Mouse (Mus musculus) liver, embryonic 13.5 days (tissue): ENCODE measurements around the gene Wdr46. TPM values are rescaled to one million over a fixed set of nuclear protein-coding genes. Genes with fewer than 3 reads are reported as not detected.
"Not testable (repeated sequence)": the region's sequence is repeated elsewhere in the genome, so short reads cannot be mapped to it uniquely, and the experiment has no call there.

ENCODE experiments used
- ATAC-seq: fragments of 200-750 bp; cut with Nextera tagmentation; 2 replicates; pipeline ENCODE4 v1.8.0; 2017; ENCODE audit warnings: low read depth, mild to moderate bottlenecking, moderate number of reproducible peaks, moderate library complexity
- DNase-seq: peaks from one replicate; pipeline ENCODE4 v3.0.0; 2022
- H3K27ac ChIP-seq: fragments of 300-500 bp; sonication (generic); 2 replicates; pipeline ENCODE4 v1.5.1; 2015; ENCODE audit warnings: moderate library complexity, mild to moderate bottlenecking, inconsistent platforms
- H3K27me3 ChIP-seq: fragments of 300-500 bp; sonication (generic); 2 replicates; pipeline ENCODE4 v1.6.1; 2015; ENCODE audit warnings: mild to moderate bottlenecking, inconsistent platforms
- H3K36me3 ChIP-seq: fragments of 300-500 bp; sonication (generic); 2 replicates; pipeline ENCODE4 v1.6.1; 2015; ENCODE audit warnings: mild to moderate bottlenecking, inconsistent platforms
- H3K4me1 ChIP-seq: fragments of 300-500 bp; sonication (generic); replicated peaks from 2 replicates; pipeline ENCODE4 v1.6.1; 2015; ENCODE audit warnings: inconsistent platforms
- H3K4me2 ChIP-seq: fragments of 300-500 bp; sonication (generic); 2 replicates; pipeline ENCODE4 v1.6.1; 2015; ENCODE audit warnings: inconsistent platforms, mild to moderate bottlenecking, moderate library complexity
- H3K4me3 ChIP-seq: fragments of 300-500 bp; sonication (generic); replicated peaks from 2 replicates; pipeline ENCODE4 v1.5.1; 2015; ENCODE audit warnings: mild to moderate bottlenecking, inconsistent platforms
- H3K9ac ChIP-seq: fragments of 300-500 bp; sonication (generic); 2 replicates; pipeline ENCODE4 v1.6.1; 2015; ENCODE audit warnings: mild to moderate bottlenecking, inconsistent platforms
- H3K9me3 ChIP-seq: fragments of 300-500 bp; sonication (generic); replicated peaks from 2 replicates; pipeline ENCODE4 v1.6.1; 2016; ENCODE audit warnings: inconsistent platforms
- WGBS: fragments of 180-500 bp; shearing (Covaris S2); methylation state at CpG from one replicate; pipeline ENCODE4 v1.1.7; 2015; ENCODE audit not compliant: insufficient replicate concordance; 5-methylcytosine and 5-hydroxymethylcytosine counted together
- polyA plus RNA-seq: library from polyadenylated mRNA; unstranded; fragments of >200 nt; fragmentation: Nextera tagmentation; extraction: Ambion mirVana; gene quantifications from 2 replicates; pipeline ENCODE4 v1.2.1, GENCODE M21; 2015

Wdr46 gene
- polyA plus RNA-seq: 30.1 and 34.9 TPM in 2 replicates

DNA sequence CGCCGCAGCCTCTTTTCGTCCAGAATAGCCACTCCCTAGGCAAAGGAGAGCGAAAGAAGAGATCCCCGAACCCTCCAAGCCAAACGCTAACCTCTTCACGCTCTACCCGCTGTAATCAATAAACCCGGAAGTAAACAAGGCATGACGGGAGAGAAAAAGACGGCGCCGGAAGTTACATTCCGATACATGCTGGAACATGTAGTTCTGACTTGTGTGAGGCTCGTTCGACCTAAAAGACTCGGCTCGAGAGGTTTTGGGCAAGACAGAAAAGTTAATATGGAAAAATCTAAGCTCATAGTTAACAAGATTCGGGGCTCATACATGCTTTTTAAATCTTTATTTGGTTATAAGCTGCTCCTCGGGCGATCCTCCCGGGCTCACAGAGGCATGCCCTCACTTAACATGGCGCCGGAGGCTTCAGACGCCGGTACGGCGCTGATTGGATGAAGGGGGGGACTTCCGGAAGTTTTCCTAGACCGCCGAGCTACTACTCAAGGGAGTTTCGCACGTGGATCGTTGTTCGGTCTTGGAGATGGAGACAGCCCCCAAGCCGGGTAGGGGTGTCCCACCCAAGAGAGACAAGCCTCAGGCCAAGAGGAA is at the start of gene Wdr46, which contains the start of gene Pfdn6:
Gene Wdr46, plus strand, starts transcription at position 455 of the 600 bp plus-strand sequence.
Gene Pfdn6, minus strand, starts transcription at position 138 of the 600 bp plus-strand sequence.
- Histone ChIP-seq H3K27me3 (no peaks in the 10 kb centered on the region), H3K4me3 (peak within 1 kb of the TSS; percentile 79), H3K4me2 (peak within 1 kb of the TSS; percentile 84), H3K9me3 (no peaks in the 10 kb centered on the region), H3K36me3 (peaks cover 66% of the 10 kb centered on the region), H3K9ac (peak within 1 kb of the TSS; percentile 86), H3K4me1 (peaks cover 36% of the 10 kb centered on the region), H3K27ac (peak within 1 kb of the TSS; percentile 70)
- under 1% methylated on average over 36 of the region's 36 CpGs for WGBS
- DNase-seq: peak; percentile 85
- peak; percentile 87 for ATAC-seq

DNA sequence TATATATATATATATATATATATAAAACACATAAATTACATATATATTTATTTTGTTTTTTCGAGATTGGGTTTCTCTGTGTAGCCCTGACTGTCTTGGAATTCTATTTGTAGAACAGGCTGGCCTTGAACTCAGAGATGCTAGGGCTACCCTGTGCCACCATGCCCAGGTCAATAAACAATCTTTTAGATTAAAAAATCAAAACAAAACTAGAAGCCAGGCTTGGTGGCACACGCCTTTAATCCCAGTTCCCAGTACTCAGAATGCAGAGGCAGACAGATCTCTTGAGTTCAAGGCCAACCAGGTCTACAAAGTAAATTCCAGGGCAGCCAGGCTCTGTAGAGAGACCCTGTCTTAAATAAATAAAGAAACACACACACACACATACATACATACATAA is 49.1 kb upstream of the Wdr46 start:
- no peaks in the 10 kb centered on the region for H3K9me3 ChIP-seq
- H3K36me3 ChIP-seq: peaks cover 12% of the 10 kb centered on the region
- no peak overlapping the region for H3K9ac ChIP-seq
- peak overlapping the region; percentile 23; the same call in 1 of the 2 replicates for H3K4me2 ChIP-seq
- H3K4me1 ChIP-seq: peaks cover 27% of the 10 kb centered on the region
- no peak for DNase-seq
- H3K27ac ChIP-seq: no peak overlapping the region
- no peaks in the 10 kb centered on the region for H3K27me3 ChIP-seq
- no peak for ATAC-seq
- 57% methylated on average over 2 of the region's 2 CpGs for WGBS
- H3K4me3 ChIP-seq: no peak overlapping the region

DNA sequence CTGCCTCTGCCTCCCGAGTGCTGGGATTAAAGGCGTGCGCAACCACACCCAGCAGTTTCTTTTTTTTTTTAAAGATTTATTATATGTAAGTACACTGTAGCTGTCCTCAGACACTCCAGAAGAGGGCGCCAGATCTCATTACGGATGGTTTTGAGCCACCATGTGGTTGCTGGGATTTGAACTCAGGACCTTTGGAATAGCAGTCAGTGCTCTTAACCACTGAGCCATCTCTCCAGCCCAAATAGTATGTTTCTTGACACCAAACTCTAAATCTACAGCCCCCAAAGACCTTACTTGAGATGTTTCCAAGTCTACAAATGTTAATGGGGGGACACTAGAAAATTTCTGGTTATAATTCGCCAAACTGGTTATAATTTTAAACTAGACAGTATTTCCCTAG is 48.6 kb upstream of the Wdr46 start:
- not testable (repeated sequence) for H3K27ac ChIP-seq, H3K9ac ChIP-seq, DNase-seq, H3K4me2 ChIP-seq, H3K9me3 ChIP-seq, H3K36me3 ChIP-seq, H3K27me3 ChIP-seq, ATAC-seq, H3K4me3 ChIP-seq
- 56% methylated on average over 6 of the region's 6 CpGs for WGBS
- peaks cover 29% of the 10 kb centered on the region for H3K4me1 ChIP-seq

DNA sequence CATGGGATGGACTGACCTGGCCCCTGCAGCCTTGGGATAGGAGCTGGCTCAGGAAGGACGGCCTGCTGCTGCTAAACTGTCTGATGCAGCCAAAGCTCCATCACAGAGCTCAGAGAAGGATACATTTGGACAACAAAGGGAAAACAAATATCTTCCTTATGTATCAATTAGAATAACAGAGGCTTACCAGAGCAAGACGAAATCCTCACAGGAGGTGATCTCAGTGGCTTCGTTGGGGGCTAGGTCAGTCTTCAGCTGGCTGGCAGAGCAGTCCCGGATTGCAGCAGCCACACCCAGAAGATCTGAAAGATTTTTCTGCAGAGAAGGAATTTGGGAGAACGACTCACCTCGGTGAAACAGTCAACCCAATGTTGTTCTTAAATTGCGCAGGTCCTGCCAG is 48.0 kb upstream of the Wdr46 start:
- no peak overlapping the region for H3K4me3 ChIP-seq
- H3K4me1 ChIP-seq: peaks cover 28% of the 10 kb centered on the region
- WGBS: 40% methylated on average over 7 of the region's 7 CpGs
- no peak overlapping the region for H3K27ac ChIP-seq
- H3K27me3 ChIP-seq: no peaks in the 10 kb centered on the region
- H3K36me3 ChIP-seq: peaks cover 4% of the 10 kb centered on the region; the same call in 1 of the 2 replicates
- no peak for ATAC-seq
- H3K9ac ChIP-seq: no peak overlapping the region
- no peaks in the 10 kb centered on the region for H3K9me3 ChIP-seq
- H3K4me2 ChIP-seq: no peak overlapping the region
- no peak for DNase-seq

DNA sequence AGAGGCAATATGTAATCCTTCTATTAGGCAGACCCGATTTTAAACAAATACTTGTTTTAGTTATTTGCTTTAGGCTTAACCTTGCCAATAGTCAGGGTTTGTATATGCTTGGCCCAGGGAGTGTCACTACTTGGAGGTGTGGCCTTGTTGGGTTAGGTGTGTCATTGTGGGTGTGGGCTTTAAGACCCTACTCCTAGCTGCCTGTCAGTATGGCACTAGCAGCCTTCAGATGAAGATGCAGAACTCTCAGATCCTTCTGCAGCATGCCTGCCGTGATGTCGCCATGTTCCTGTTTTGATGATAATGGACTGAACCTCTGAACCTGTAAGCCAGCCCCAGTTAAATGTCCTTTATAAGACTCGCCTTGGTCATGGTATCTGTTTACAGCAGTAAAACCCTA is 47.4 kb upstream of the Wdr46 start:
- H3K9me3 ChIP-seq, H3K27me3 ChIP-seq, H3K27ac ChIP-seq, H3K9ac ChIP-seq, ATAC-seq, H3K36me3 ChIP-seq, H3K4me3 ChIP-seq, H3K4me2 ChIP-seq, DNase-seq: not testable (repeated sequence)
- peaks cover 28% of the 10 kb centered on the region for H3K4me1 ChIP-seq
- WGBS: 69% methylated on average over 4 of the region's 4 CpGs

DNA sequence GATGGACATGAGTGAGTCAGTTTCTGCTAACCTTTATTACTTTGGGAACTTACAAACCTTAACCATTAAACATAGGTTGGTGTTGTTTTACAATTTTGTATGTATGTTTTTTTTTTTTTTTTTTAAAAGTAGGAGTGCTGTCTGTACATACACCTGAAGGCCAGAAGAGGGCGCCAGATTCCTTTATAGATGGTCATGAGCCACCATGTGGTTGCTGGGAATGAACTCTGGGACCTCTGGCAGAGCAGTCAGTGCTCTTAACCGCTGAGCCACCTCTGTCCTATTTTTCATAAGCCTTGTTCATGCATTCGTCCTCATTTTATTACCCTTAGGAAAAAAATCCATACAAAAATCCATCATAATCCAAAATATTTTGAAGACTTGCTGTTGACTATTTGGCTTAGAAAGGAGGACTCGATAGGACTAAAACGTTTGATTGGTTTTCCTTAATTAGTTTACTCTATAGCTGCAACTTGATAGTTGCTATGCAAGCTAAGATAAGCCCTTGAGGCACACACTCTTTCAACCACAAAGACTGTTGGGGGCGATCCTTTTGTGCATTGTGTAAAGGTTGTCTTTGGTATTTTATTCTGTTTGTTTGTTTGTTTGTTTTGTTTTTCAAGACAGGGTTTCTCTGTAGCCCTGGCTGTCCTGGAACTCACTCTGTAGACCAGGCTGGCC is 43.2 kb upstream of the Wdr46 start:
- no peak overlapping the region for H3K4me3 ChIP-seq
- no peak overlapping the region for H3K9ac ChIP-seq
- 11% methylated on average over 6 of the region's 6 CpGs for WGBS
- no peaks in the 10 kb centered on the region for H3K36me3 ChIP-seq
- ATAC-seq: no peak
- no peak overlapping the region for H3K4me2 ChIP-seq
- H3K9me3 ChIP-seq: no peaks in the 10 kb centered on the region
- no peaks in the 10 kb centered on the region for H3K27me3 ChIP-seq
- peak; percentile 52 for DNase-seq
- peaks cover 54% of the 10 kb centered on the region for H3K4me1 ChIP-seq
- peak overlapping the region; percentile 93 for H3K27ac ChIP-seq

DNA sequence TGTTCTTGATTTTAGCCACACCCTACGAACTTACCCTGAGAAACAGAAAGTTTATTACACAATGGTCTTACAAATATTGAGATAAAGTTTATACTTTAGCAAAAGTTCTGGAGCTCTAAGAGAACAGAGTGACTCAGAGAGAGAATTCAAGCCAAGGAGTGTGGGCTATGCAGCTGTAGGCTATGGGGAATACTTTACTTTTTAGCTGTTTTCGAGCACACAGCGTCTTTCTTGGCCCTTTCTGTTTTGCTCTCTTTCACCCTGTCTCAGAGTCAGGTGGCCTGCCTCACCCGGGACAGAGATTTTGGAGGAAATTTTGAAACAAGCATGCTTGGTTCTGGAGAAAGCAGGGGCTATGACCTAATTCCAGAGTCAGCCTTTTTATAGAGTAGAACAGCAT is 42.3 kb upstream of the Wdr46 start:
- not testable (repeated sequence) for H3K9me3 ChIP-seq, ATAC-seq, H3K36me3 ChIP-seq, H3K4me3 ChIP-seq, H3K27me3 ChIP-seq, DNase-seq, H3K4me2 ChIP-seq
- peaks cover 64% of the 10 kb centered on the region for H3K4me1 ChIP-seq
- H3K9ac ChIP-seq: peak overlapping the region; percentile 41; the same call in 1 of the 2 replicates
- peak overlapping the region; percentile 93 for H3K27ac ChIP-seq
- WGBS: 70% methylated on average over 4 of the region's 4 CpGs

DNA sequence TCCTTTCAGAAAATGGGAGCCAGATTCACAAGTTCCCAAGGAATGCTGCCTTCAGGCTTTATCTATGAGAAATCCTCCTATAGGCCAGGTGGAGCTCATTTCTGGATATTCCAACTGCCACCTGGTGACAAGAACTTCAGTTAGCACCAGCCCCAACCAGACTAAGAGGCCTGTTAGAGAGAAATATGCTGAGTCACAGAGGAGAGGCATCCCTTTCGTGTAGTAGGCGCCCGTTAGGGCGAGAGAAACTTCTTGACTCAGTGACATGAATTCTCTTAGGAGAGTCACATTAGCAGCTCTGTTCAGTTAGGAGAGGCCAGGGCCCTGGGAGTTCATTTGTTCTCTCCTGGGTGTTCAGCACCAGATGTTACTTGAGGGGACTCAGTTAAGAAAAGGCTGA is 40.8 kb upstream of the Wdr46 start:
- peaks cover 76% of the 10 kb centered on the region for H3K4me1 ChIP-seq

DNA sequence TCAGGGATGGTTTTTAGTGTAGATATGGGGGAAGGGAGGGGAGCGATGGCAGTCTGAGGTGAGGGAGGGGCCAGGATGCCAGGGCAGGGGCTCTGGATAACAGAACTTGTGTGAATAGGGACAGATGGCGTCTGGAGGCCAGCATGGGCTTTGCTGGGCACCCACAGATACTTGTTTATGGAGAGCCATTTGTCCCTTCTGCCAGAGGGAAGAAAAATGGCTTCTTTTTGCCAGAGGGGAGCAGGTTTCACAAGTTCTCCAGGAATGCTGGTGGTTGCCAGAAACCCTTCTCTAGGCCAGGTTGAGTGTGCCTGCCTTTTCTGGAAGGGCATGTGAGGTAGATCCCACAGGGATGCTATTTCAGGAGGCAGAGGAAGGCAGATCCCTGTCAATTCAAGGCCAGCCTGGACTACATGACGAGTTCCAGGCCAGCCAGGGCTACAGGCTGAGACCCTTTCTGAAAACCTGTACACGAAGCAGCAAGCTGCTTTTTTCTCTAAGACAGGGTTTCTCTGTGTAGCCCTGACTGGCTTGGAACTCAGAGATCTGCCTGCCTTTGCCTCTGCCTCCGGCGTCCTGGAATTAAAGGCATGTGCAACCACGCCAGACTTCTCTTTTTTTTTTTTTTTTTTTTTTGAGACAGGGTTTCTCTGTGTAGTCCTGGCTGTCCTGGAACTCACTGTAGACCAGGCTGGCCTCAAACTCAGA is 40.0 kb upstream of the Wdr46 start:
- peak overlapping the region; percentile 19 for H3K4me2 ChIP-seq
- H3K4me1 ChIP-seq: peaks cover 80% of the 10 kb centered on the region

More for the DNA sequence above, 40.8 kb upstream of the Wdr46 start:
- peak; percentile 61 for DNase-seq
- Histone ChIP-seq H3K4me3 (no peak overlapping the region), H3K4me2 (peak overlapping the region; percentile 19), H3K9me3 (no peaks in the 10 kb centered on the region), H3K27me3 (no peaks in the 10 kb centered on the region), H3K36me3 (no peaks in the 10 kb centered on the region), H3K9ac (peak overlapping the region; percentile 59; the same call in 1 of the 2 replicates), H3K27ac (peak overlapping the region; percentile 93)
- WGBS: 6% methylated on average over 4 of the region's 4 CpGs
- peak; percentile 76 for ATAC-seq

DNA sequence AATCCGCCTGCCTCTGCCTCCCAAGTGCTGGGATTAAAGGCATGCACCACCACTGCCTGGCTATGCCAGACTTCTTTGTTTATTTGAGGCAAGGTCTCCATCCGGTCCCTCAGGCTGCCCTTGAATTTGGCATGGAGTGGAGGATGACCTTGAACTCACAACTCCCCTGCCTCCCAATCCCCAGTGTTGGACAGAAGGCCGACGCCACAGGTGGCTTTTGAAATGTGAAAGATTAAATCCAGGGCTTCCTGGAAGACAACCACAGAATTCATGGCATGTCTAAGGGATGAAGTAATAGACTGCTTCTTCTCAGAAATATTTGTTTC is 39.5 kb upstream of the Wdr46 start:
- Histone ChIP-seq H3K4me3 (no peak overlapping the region), H3K9ac (no peak overlapping the region), H3K27me3 (no peaks in the 10 kb centered on the region), H3K4me2 (no peak overlapping the region), H3K9me3 (no peaks in the 10 kb centered on the region), H3K36me3 (no peaks in the 10 kb centered on the region), H3K4me1 (peaks cover 84% of the 10 kb centered on the region), H3K27ac (peak overlapping the region; percentile 93)
- WGBS: 75% methylated on average over 4 of the region's 4 CpGs
- no peak for DNase-seq
- no peak for ATAC-seq

More for the DNA sequence above, 40.0 kb upstream of the Wdr46 start:
- ATAC-seq (peak; percentile 31), DNase-seq (no peak)
- no peaks in the 10 kb centered on the region for H3K36me3 ChIP-seq
- no peaks in the 10 kb centered on the region for H3K27me3 ChIP-seq
- no peaks in the 10 kb centered on the region for H3K9me3 ChIP-seq
- H3K9ac ChIP-seq: peak overlapping the region; percentile 59
- no peak overlapping the region for H3K4me3 ChIP-seq
- peak overlapping the region; percentile 93 for H3K27ac ChIP-seq
- WGBS: 55% methylated on average over 7 of the region's 7 CpGs

DNA sequence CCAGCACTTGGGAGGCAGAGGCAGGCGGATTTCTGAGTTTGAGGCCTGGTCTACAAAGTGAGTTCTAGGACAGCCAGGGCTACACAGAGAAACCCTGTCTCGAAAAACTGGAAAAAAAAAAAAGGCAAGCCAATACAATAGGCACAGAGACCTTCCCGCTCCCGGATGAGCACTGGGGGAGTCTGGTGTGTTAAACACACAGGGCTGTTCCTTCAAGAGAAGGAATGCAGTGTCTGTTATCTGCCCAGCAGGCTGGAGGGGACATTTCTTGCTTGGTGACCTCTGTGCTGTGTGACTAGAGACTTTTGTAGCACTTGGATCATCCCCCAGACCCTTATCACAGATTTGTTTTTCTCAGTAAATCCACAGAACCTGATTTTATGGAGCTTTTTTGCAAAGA is 38.8 kb upstream of the Wdr46 start:
- H3K27me3 ChIP-seq: no peaks in the 10 kb centered on the region
- no peaks in the 10 kb centered on the region for H3K9me3 ChIP-seq
- no peak overlapping the region for H3K9ac ChIP-seq
- DNase-seq (no peak), ATAC-seq (no peak)
- no peaks in the 10 kb centered on the region for H3K36me3 ChIP-seq
- H3K27ac ChIP-seq: peak overlapping the region; percentile 64
- H3K4me3 ChIP-seq: no peak overlapping the region
- H3K4me2 ChIP-seq: no peak overlapping the region
- H3K4me1 ChIP-seq: peaks cover 87% of the 10 kb centered on the region
- 70% methylated on average over 4 of the region's 4 CpGs for WGBS
